Mouse (Mus musculus) kidney, adult 2 months (tissue): ENCODE measurements around the gene Mypop.

Source experiments
- CTCF ChIP-seq: fragments of 200-500 bp; conservative IDR thresholded peaks from 2 replicates; pipeline ENCODE4 v1.5.1; 2011; ENCODE audit warnings: low read depth, mild to moderate bottlenecking, control low read depth, low read length, moderate library complexity, mixed read lengths; ENCODE audit not compliant: insufficient read depth, insufficient read length
- POLR2A ChIP-seq: fragments of 200-500 bp; IDR thresholded peaks from one replicate; pipeline ENCODE4 v1.6.1; 2011; ENCODE audit warnings: low read depth, low read length, control low read depth

GRCm38 (mm10) chr7:18987747-18988146, 3.3 kb upstream of the Mypop start:
- no peak for TF ChIP-seq CTCF
- no peak for TF ChIP-seq POLR2A
